Mouse (Mus musculus): Measurements from ENCODE around the gene Chchd3. TPM values are rescaled to one million over a fixed set of nuclear protein-coding genes. Genes with fewer than 3 reads are reported as not detected.

Gene Chchd3
- polyA plus RNA-seq, 1 experiment: 65.4 TPM

GRCm38 (mm10) chr6:32747333-32747732 is 312.7 kb downstream of the Chchd3 start:
- 54% methylated on average over 2 of the region's 2 CpGs for WGBS
- DNase-seq (ENCODE audit: low read depth, low spot score): no peak

Other genes with a start within 250 kb of the Chchd3 start
- 5.2 and 6.1 TPM in 2 replicates for gene Exoc4, start 188.8 kb upstream of the Chchd3 start, polyA plus RNA-seq (2012; rRNA removed)

Data from large intestine, adult 2 months (tissue).